Mouse (Mus musculus): Measurements from ENCODE around the gene Fbxo8.

GRCm38 (mm10) chr8:56611736-56612135 lies 60.8 kb downstream of the Fbxo8 start:
- no peak for TF ChIP-seq CTCF (IDR thresholded peaks at IDR 0.05 in 2 of 3, conservative IDR thresholded peaks at IDR 0.05 in 1 of 3; ENCODE audit: control insufficient read depth in 1 of 3, insufficient read depth in 1 of 3, low read depth in 2 of 3, low read length in 3 of 3, poor library complexity in 1 of 3, severe bottlenecking in 1 of 3)
- TF ChIP-seq CHD2 (IDR thresholded peaks at IDR 0.05; ENCODE audit: low read length) = no peak
- TF ChIP-seq RAD21 (IDR thresholded peaks at IDR 0.05; ENCODE audit: low read depth, low read length) = no peak
- no peak for TF ChIP-seq MXI1 (IDR thresholded peaks at IDR 0.05; ENCODE audit: low read depth, low read length)
- no peak for TF ChIP-seq TCF12 (IDR thresholded peaks at IDR 0.05; ENCODE audit: low read depth, low read length)
